Mouse (Mus musculus) forebrain, embryonic 10.5 days (tissue): Measurements from ENCODE around the gene Mfng. TPM values are rescaled to one million over a fixed set of nuclear protein-coding genes. Genes with fewer than 3 reads are reported as not detected.

Source experiments
- DNase-seq: peaks from one replicate; pipeline ENCODE4 v3.0.0-alpha.2; 2017; ENCODE audit warnings: low spot score; ENCODE audit errors: extremely low spot score
- H3K27ac ChIP-seq: fragments of 300-500 bp; sonication (generic); 2 replicates; pipeline ENCODE4 v1.5.1; 2016; ENCODE audit warnings: mild to moderate bottlenecking
- H3K27me3 ChIP-seq: fragments of 300-500 bp; sonication (generic); 2 replicates; pipeline ENCODE4 v1.6.1; 2016; ENCODE audit warnings: mild to moderate bottlenecking; ENCODE audit not compliant: poor library complexity, severe bottlenecking
- H3K36me3 ChIP-seq: fragments of 300-500 bp; sonication (generic); replicated peaks from 2 replicates; pipeline ENCODE4 v1.6.1; 2016; ENCODE audit warnings: mild to moderate bottlenecking, moderate library complexity
- H3K4me1 ChIP-seq: fragments of 300-500 bp; sonication (generic); 2 replicates; pipeline ENCODE4 v1.6.1; 2016
- H3K4me3 ChIP-seq: fragments of 300-500 bp; sonication (generic); 2 replicates; pipeline ENCODE4 v1.5.1; 2016; ENCODE audit warnings: mild to moderate bottlenecking, moderate library complexity
- H3K9me3 ChIP-seq: fragments of 300-500 bp; sonication (generic); 2 replicates; pipeline ENCODE4 v1.6.1; 2016; ENCODE audit warnings: mild to moderate bottlenecking, moderate library complexity
- WGBS: fragments of 180-500 bp; shearing (Covaris S2); methylation state at CpG from one replicate; pipeline ENCODE4 v1.1.7; 2016; 5-methylcytosine and 5-hydroxymethylcytosine counted together
- polyA plus RNA-seq: library from polyadenylated mRNA; unstranded; fragments of >200 nt; fragmentation: Nextera tagmentation; extraction: Ambion mirVana; gene quantifications from 2 replicates; pipeline ENCODE4 v1.2.1, GENCODE M21; 2016

Mfng gene
- polyA plus RNA-seq, 1 experiment from 2014 or later, result 83.6 TPM

- no peak overlapping the region for H3K27ac ChIP-seq
Measured at GRCm38 (mm10) chr15:78744206-78744605, 29.1 kb downstream of the Mfng start.

DNA sequence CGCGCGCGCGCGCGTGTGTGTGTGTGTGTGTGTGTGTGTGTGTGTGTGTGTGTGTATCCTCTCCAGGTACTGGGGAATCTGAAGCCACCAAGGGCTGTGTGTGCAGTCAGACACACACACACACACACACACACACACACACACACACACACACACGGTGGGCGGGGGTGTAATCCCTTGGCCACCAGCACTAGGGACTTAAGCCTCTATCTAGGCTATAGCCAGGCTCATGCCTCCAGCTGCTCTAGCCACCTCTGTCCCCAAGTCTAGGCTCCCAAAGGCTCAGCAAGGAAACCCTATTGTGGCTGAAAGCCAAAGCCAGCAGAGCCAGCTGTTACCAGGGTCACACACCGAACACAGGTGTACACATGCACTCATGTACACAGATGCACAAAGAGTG is 30.4 kb downstream of the Mfng start:
- Histone ChIP-seq H3K36me3 (no peaks in the 10 kb centered on the region), H3K4me3 (no peak overlapping the region), H3K27me3 (no peaks in the 10 kb centered on the region), H3K27ac (peak overlapping the region; percentile 41; the same call in 1 of the 2 replicates), H3K4me1 (peaks cover 11% of the 10 kb centered on the region), H3K9me3 (no peaks in the 10 kb centered on the region)
- no peak for DNase-seq
- 82% methylated on average over 10 of the region's 10 CpGs for WGBS

More at GRCm38 (mm10) chr15:78744206-78744605, 29.1 kb downstream of the Mfng start:
- peaks cover 10% of the 10 kb centered on the region for H3K4me1 ChIP-seq
- no peaks in the 10 kb centered on the region for H3K27me3 ChIP-seq
- no peak overlapping the region for H3K4me3 ChIP-seq
- H3K36me3 ChIP-seq, result no peaks in the 10 kb centered on the region
- H3K9me3 ChIP-seq, result no peaks in the 10 kb centered on the region
- peak; percentile 85 for DNase-seq
- WGBS, result 1% methylated on average over 5 of the region's 5 CpGs

DNA sequence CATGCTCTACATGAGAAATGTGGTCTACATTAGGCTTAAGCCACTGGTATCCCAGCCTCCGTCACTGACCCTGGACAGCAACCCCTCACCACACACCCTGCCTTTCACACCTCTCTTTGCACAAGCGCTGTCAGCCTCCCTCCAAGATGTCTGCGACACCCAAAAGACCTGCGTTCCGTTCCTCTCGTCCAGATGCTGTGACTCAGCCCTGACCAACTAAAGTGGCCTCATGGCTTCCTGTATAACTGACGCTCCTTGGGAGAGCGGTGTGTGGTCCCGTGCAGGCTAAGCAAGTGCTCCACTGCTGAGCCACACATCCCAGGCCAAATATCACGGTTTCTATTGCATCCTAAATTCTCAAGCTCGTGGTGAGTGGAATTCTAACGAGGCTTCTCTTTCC is 32.6 kb downstream of the Mfng start:
- H3K36me3 ChIP-seq, result no peaks in the 10 kb centered on the region
- peaks cover 29% of the 10 kb centered on the region for H3K4me1 ChIP-seq
- no peaks in the 10 kb centered on the region for H3K9me3 ChIP-seq
- WGBS, result 82% methylated on average over 12 of the region's 12 CpGs
- H3K27me3 ChIP-seq, result peaks cover 21% of the 10 kb centered on the region
- H3K4me3 ChIP-seq, result no peak overlapping the region
- H3K27ac ChIP-seq, result no peak overlapping the region
- DNase-seq, result no peak

- Histone ChIP-seq H3K36me3 (no peaks in the 10 kb centered on the region), H3K4me3 (no peak overlapping the region), H3K27ac (no peak overlapping the region), H3K9me3 (no peaks in the 10 kb centered on the region), H3K27me3 (peaks cover 29% of the 10 kb centered on the region), H3K4me1 (peaks cover 27% of the 10 kb centered on the region)
- no peak for DNase-seq
- 73% methylated on average over 6 of the region's 6 CpGs for WGBS
Measured at GRCm38 (mm10) chr15:78737146-78737545, 36.1 kb downstream of the Mfng start.

GRCm38 (mm10) chr15:78736681-78737100 is 36.6 kb downstream of the Mfng start:
- Histone ChIP-seq H3K9me3 (no peaks in the 10 kb centered on the region), H3K27me3 (peaks cover 29% of the 10 kb centered on the region), H3K4me1 (peaks cover 27% of the 10 kb centered on the region), H3K27ac (peak overlapping the region; percentile 25; the same call in 1 of the 2 replicates), H3K36me3 (no peaks in the 10 kb centered on the region), H3K4me3 (no peak overlapping the region)
- 53% methylated on average over 7 of the region's 7 CpGs for WGBS
- no peak for DNase-seq

DNA sequence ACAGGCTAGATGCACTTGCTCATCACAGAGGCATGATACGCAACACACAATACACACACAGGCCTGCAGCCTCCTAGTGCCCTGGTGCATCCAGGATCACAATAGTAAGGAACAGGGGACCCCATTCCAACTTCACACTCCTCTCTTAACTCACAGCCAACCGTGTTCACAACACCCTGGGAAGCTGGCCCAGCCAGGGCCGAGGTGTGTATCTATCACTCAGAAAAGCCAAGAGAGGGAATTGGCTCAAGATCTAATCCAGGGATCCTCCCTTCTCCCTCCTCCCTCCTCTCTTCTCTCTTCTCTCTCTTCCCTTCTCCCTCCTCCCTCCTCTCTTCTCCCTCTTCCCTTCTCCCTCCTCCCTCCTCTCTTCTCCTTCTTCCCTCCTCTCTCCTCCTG is 37.1 kb downstream of the Mfng start:
- WGBS, result 73% methylated on average over 3 of the region's 3 CpGs
- Histone ChIP-seq H3K27me3 (peaks cover 29% of the 10 kb centered on the region), H3K4me3 (no peak overlapping the region), H3K36me3 (no peaks in the 10 kb centered on the region), H3K9me3 (no peaks in the 10 kb centered on the region), H3K27ac (peak overlapping the region; percentile 25; the same call in 1 of the 2 replicates), H3K4me1 (peaks cover 29% of the 10 kb centered on the region)
- no peak for DNase-seq

GRCm38 (mm10) chr15:78735431-78736180 is 37.7 kb downstream of the Mfng start:
- Histone ChIP-seq H3K27ac (peak overlapping the region; percentile 51; the same call in 1 of the 2 replicates), H3K9me3 (no peaks in the 10 kb centered on the region), H3K27me3 (peaks cover 29% of the 10 kb centered on the region), H3K4me3 (no peak overlapping the region), H3K4me1 (peaks cover 27% of the 10 kb centered on the region), H3K36me3 (no peaks in the 10 kb centered on the region)
- no peak for DNase-seq
- 51% methylated on average over 17 of the region's 17 CpGs for WGBS

DNA sequence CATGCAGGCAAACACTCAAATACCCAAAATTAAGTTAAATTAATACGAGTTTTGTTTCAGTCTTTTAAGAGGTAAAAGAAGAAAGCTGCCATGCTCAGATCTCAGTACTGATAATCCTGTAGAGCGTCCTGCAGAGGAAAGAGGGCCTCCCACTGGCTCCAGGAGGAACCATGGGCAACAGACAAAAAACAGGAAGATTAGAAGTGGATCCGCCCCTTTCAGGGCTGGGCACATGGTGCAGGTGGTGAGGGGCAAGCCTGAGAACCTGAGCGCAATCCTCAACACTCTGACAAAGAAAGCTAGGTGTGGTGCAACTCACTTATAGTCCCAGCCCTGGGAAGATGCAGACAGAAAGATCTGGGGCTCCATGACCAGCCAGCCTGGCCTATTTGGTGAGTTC is 41.4 kb downstream of the Mfng start:
- Histone ChIP-seq H3K4me1 (peaks cover 18% of the 10 kb centered on the region), H3K9me3 (no peaks in the 10 kb centered on the region), H3K27ac (no peak overlapping the region), H3K36me3 (no peaks in the 10 kb centered on the region), H3K27me3 (peaks cover 20% of the 10 kb centered on the region), H3K4me3 (no peak overlapping the region)
- 41% methylated on average over 4 of the region's 4 CpGs for WGBS
- no peak for DNase-seq

DNA sequence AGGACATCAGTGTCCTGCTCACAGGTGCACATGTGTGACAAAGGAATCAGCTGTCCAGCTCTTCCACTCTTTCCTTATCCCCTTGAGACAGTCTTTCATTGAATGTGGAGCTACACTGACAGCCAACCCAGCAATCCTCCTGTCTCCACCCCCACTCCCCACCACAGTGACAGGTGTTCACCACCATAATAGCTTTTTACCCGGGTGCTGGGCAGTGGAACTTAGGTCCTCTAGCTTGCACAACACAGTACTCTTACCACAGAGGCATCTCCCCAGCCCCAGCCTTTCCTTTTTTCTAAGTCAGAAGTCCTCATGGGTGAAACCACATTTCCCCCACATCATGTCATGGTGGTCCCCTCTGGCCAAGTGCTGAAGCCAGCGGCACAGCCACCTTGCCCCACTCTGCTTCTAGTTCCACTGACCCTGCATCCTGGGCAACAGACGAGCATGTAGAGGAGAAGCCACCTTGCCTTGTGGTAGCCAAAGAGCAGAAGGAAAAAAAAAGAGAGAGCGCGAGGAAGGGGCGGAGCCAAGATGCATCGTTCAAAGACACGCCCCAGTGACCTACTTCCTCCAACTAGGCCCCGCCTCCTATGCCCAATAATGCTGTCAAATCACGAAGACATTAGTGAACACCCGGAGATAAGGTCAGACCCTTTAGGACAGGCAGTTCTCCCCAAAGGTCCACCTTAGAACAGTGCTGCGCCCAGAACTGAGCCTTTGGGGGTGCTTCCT is 42.8 kb downstream of the Mfng start:
- Histone ChIP-seq H3K27me3 (peaks cover 6% of the 10 kb centered on the region; the same call in 1 of the 2 replicates), H3K36me3 (no peaks in the 10 kb centered on the region), H3K4me1 (peaks cover 6% of the 10 kb centered on the region), H3K9me3 (no peaks in the 10 kb centered on the region), H3K4me3 (no peak overlapping the region), H3K27ac (no peak overlapping the region)
- 87% methylated on average over 12 of the region's 12 CpGs for WGBS
- no peak for DNase-seq

GRCm38 (mm10) chr15:78726697-78727096 is 46.6 kb downstream of the Mfng start:
- 81% methylated on average over 7 of the region's 7 CpGs for WGBS
- Histone ChIP-seq H3K9me3 (no peaks in the 10 kb centered on the region), H3K36me3 (no peaks in the 10 kb centered on the region), H3K4me1 (0 out of 2 replicates have a peak, but pooled peaks cover 2% of the 10 kb centered on the region), H3K27ac (no peak overlapping the region), H3K27me3 (peaks cover 8% of the 10 kb centered on the region; the same call in 1 of the 2 replicates), H3K4me3 (no peak overlapping the region)
- DNase-seq, result no peak

GRCm38 (mm10) chr15:78720532-78720931 is 52.7 kb downstream of the Mfng start:
- WGBS, result 84% methylated on average over 7 of the region's 7 CpGs
- H3K36me3 ChIP-seq, result no peaks in the 10 kb centered on the region
- H3K4me3 ChIP-seq, result no peak overlapping the region
- no peak for DNase-seq
- H3K9me3 ChIP-seq, result no peaks in the 10 kb centered on the region
- H3K27me3 ChIP-seq, result peaks cover 65% of the 10 kb centered on the region
- no peak overlapping the region for H3K27ac ChIP-seq
- H3K4me1 ChIP-seq, result peaks cover 35% of the 10 kb centered on the region

GRCm38 (mm10) chr15:78720094-78720493 is 53.2 kb downstream of the Mfng start:
- Histone ChIP-seq H3K9me3 (no peaks in the 10 kb centered on the region), H3K4me1 (peaks cover 35% of the 10 kb centered on the region), H3K27ac (no peak overlapping the region), H3K36me3 (no peaks in the 10 kb centered on the region), H3K27me3 (peaks cover 70% of the 10 kb centered on the region), H3K4me3 (peak overlapping the region; percentile 24; the same call in 1 of the 2 replicates)
- 3% methylated on average over 16 of the region's 16 CpGs for WGBS
- DNase-seq, result peak; percentile 74

DNA sequence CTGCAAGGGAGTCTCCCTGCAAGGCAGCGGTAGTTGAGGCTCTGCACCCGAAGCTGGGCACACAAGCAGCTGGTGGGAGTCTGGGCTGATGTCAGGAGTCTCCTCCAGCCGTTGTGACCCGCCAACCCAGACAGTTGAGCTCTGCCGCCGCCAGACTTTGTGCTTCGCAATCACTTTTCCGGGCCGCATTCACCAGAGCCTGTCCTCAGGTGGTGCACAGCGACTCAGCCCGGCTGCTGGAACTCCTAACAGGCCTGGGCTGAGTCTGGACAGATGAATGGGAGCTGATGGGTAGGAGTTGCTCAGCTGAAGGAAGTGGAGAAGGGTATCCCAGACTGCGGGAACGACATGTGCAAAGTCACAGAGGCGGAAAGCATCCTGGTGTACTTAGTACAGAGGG is 53.9 kb downstream of the Mfng start:
- Histone ChIP-seq H3K4me1 (peaks cover 35% of the 10 kb centered on the region), H3K4me3 (peak overlapping the region; percentile 63; the same call in 1 of the 2 replicates), H3K36me3 (no peaks in the 10 kb centered on the region), H3K27ac (no peak overlapping the region), H3K9me3 (no peaks in the 10 kb centered on the region), H3K27me3 (peaks cover 76% of the 10 kb centered on the region)
- DNase-seq, result peak; percentile 43
- WGBS, result 5% methylated on average over 14 of the region's 14 CpGs
